Mouse (Mus musculus) ovary, postnatal 10 days (tissue): ENCODE measurements at regions not wholly inside any gene's neighbourhood (a gene's known extent, or its start where the extent isn't known, plus 50 kb on each side); places are given as distances from the start of the nearest gene placed in this dataset.

ENCODE experiments used
- DNase-seq: peaks from one replicate; pipeline ENCODE4 v3.0.0; 2022; ENCODE audit warnings: low spot score

DNA sequence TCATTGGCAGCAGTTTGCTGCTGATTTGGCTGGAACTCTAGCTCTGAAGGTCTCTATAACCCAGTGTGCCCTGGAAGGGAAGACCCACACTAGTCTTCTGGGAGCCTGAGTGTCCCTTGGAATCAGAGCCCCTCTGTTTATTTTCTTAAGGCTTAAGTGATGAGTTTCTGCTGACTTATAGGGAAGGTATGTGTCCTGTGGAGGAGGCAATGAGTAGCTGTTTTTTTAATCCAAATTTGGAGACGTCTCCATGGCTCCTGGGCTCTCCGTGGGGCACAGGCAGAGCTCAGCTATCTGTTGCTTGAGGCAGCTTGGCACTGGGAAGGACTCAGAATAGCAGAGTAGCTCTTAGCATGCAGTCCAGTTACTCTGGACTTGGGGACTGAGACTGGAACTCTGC, 146.4 kb downstream of the Ttc32 start:
- no peak for DNase-seq

DNA sequence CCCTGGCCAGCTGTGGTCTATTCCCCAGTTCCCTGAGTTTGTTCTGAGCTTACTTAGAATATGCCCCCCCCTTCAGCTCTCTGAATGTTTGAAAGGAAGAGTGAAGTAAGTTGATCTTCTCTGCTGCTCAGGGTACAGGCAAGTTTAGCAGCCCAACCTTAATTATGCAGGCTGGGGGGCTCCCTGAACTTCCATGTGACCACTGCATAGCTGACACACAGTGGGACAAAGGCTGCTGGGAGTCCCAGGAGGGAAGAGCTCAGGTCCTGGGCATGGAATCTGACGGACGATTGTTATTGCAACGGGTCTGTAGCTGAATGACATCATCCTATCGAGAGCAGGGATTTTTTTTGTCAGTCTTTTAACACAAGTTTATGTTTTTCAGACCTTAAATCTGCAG, 148.8 kb downstream of the Ttc32 start:
- DNase-seq = no peak

GRCm38 (mm10) chr12:9180677-9181076, 150.9 kb downstream of the Ttc32 start:
- no peak for DNase-seq

DNA sequence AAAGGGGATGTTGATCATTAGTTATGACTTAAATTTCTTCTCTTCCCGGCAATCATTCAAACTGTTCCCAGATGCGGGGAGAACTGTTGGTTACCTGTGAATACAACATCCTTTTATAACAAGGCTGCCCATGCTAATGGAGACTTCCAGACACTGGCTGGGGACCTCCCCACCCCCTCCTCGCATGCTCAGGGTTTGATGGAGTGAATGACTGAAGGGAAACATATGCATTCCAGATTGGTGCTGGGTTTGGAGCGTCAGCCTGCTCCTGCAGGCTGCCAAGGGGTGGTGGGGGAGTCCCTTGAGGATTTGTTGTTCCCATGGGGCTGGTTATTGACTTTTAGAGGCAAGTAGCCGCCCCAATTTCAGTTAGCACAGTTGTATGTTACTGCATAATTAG, 161.9 kb downstream of the Ttc32 start:
- no peak for DNase-seq

DNA sequence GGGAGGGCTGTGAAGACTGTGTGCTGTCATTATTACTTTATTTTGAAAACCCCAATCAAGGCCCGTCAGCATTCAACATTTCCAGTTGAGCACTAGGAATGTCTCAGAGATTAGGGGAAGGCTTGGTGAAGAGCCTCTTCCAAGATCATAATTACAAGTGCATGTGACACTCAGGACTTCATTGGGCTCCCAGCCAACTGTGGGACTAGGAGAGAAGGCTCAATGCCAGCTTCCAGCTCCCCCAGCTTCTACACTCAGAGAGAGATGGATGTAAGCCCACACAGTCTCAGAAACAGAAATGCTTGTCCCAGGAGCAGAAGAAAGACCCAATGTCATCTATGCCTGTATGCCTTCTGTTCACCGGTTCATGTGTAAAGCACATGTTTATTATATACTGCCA, 169.5 kb downstream of the Ttc32 start:
- DNase-seq = no peak

DNA sequence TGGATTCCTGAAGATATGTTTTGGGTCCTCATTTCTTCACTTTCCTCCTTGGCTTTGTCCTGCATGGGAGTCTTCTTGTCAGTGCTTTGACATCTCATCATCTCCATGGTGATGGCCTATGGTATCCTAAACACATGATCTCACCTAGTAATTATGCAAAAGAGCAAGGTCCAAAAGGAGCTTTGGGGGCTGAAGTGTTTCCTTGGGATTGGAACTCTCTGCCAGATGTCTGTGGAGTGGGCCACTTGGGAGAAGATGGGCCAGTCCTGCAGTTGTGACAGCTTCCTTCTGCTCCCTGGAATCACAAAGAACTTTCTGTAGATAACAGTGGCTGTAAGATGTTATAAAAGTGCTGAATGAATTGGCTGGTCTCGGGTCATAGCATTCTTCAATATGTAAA, 182.4 kb downstream of the Ttc32 start:
- no peak for DNase-seq

DNA sequence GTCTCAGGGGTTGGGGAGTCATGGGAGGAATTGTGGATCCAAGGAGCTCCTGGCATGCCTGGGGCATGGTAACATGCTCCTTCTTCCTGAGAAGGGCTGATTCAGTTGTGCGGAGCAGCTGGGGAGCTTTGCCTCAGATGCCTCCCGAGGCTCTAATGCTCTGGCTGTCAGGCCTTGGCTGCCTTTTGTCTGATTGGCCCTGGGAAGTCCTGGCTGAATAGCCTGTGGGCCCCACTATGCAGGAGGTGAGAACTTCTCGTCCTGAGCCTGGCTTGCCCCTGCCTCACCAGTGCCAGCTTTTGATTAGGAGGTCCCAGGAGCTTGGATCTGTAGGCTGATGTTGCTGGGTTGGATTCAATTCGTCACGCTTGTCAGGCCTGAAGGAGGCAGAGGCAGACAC, 195.2 kb downstream of the Ttc32 start:
- no peak for DNase-seq

DNA sequence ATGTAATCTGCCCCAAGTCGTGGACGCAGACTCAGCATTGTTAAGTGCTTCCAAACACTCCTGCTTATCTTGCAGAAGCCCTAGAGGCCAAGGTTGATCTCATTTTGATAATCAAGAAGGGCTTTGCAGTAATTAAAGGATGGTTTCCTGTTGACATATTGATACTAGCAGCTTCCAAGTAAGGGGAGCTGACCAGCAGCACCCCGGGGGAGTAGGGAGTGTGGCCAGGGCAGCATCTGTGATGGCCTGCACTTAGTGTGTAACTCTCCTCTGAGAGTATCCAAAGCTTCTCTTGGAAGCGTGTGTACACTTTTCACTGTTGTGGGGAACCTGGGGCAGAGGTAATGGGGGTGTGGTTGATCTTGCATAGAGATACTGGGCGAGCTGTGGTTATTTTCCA, 198.1 kb downstream of the Ttc32 start:
- DNase-seq = no peak

- no peak for DNase-seq
These were observed 198.7 kb downstream of the Ttc32 start for GRCm38 (mm10) chr12:9228486-9228885.

DNA sequence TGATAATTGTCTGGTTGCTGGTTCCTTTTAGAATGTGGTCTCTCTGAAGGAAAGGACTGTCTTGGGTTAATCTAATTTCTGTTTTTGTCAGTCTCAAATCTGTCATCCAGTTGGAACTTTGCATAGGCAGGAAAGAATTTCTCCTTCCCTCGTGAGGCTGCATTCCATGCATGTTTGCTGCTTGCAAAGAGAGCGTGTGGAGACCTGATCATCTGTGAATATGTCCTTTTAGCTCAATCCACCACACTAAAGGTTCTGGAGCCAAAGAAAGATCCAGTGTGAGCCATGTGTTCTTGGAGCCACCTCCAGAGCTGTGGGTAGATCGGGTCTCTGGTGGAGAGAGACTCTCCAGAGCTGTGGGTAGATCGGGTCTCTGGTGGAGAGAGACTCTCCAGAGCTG, 200.2 kb downstream of the Ttc32 start:
- DNase-seq = no peak

DNA sequence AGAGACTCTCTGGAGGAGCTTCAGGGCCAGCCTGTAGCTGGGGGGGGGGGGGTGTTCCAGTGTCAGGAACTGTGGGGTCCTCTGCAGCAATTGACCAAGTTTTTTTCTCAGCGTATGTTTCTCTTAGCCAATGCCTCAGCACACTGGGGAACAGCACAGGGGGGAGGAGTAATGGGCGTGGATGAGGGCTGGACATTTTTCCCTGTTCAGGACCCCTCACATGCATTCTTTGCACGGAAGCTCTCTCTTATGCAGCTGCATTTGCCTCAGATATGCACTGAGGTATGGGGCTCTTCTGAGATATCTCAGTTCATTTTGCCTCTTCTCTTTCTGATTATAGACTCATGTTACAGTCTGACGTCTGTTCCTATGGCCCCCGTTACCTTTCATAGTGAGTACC, 200.8 kb downstream of the Ttc32 start:
- no peak for DNase-seq

GRCm38 (mm10) chr12:9232431-9232830, 202.6 kb downstream of the Ttc32 start:
- DNase-seq = no peak

DNA sequence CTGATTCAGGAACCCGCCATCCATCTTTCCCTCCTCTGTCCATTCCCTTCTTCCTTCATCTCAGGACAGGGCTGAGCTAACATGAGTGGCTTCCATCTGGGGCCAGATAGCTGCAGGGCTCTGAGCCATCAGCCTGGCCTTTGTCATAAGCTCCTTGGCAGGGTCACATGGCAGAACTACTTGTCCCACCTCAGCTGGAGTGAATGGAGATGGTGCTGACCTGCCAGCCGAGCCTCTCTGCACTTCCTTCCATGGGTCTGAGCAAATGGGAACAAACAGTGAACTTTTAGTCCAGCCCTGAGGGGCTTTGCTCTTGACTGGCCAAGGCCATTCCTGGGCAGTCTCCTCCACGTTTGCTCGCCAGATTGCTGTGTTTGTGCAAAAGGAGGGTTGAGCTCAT, 206.1 kb downstream of the Ttc32 start:
- no peak for DNase-seq

DNA sequence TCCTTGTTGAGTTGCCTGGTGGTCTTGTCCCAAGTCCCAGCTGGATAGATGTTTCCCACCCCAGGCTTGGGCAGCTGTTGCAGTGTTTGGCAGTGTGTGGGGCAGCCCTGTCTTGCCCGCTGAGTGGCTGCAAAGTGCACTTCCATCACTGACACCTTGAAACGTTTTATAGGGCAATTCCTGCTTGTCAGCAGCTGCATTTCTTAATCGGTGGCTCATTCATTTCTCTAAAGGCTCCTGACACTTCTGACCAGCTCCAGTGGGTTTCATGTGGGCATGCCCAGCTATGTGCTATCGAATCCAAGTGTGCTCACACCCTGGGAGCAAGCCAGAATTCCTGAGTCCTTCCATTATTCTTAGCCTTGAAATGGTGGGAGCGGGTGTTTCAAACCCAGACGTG, 207.7 kb downstream of the Ttc32 start:
- no peak for DNase-seq

DNA sequence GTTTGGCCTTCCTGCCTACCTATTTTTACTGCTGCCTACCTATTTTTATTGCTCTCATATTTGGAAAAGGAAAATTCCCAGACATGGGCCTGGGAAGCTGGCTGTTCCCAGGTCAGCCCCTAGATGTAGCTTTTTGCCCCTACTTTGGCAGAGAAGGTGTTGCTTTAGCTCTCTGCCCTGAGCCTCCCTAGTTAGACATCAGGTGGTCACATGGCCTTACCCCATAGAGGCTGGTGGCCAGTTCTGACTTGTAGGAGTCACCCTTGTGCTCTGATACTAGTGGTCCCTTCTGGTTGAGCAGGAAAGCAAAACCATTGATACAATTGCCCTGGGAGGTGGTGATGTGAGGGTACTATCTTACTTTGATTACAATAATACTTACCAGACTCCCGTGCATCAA, 208.2 kb downstream of the Ttc32 start:
- no peak for DNase-seq

DNA sequence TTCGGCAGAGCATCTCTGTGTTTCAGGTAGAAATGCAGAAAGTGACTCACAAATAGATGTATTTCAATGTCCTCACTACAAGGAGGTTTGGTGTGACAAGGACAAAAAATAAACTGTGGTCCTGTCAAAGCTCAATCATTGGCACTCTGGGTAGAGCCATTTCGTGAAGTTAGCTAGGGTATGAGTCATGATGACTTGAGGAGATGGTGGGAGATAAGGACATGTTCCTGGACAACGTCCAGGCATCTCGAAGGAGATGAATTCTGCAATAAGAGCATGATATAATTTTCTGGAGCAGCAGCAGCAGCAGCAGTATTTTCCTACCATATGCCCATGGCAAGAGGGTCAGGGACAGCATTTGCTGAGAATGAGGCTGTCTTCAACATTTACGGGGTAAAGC, 217.7 kb downstream of the Ttc32 start:
- DNase-seq = no peak

- no peak for DNase-seq
These were observed 222.0 kb downstream of the Ttc32 start for GRCm38 (mm10) chr12:9251772-9252171.

DNA sequence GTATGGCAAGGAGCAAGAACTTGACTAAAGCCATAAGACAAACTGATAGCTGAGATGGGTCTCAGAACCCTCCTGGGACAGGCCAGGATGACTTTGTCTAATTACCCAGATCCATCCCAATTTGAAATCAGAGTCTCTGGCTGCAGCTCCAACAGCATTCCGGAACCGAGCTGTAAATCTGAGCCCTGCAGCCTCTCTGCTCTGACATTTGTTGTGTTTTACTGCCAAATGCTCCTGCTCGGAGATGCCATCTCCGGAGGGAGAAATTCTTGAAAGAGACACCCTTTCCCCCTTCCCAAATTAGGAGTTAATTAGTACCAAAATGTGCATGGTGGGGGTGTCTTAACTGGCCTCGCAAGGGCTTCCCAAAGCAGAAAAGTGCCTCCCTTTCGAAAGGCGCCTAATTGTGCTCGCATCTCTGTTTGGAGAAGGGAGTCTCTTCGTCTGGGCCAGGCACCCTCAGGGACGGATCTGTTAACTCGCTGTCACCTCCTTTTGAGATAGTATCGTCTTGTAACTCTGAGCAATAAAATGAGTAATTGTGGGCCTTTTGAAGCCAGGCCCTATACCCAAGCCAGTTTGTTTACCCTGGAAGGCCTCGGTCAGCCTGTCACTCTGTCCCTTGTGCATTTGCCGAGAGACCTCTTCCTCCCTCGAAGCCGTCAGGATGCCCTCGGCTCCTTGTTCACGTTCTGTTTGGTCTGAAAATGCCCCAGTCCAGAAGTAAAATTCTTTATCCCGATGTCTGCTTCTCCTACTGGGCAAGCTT, 223.7 kb downstream of the Ttc32 start:
- no peak for DNase-seq

GRCm38 (mm10) chr12:9254301-9254860, 224.6 kb downstream of the Ttc32 start:
- DNase-seq = no peak

DNA sequence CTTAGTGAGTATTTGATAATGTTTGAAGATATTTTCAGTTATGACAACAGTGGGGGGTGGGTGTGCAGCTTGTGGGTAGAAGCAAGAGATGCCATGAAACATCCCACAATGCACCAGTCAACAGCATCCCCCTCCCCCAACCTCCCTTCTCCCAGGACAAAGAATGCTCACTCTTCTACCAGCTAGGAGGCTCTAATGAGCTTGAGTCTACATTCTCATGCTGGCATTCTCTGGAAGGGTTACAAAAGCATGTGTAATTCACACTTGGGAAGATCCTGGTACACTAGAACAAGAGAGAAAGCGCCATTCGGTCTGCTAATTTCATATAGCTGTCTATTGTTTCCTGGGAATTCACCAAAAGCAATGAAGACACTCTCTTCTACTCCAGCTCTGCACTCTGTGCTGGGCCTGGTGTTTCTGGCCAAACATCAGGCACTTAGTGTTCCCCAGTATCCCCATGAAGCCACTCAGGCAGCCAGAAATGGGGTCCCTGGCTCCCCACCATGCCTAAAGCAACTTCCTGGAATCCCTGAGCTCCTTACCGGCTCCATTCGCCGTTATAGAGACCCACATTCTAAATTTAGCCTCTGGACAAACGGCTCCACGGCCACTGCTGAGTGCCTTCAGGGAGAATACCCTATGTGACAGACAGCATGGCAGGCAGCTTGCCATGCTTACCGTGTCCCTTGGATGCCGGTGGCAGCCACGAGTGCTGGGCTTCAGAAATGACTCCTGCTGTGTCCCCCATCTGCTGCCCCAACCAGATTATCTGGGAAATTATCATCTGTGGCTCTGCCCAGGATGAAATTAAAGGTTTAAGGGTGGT, 226.1 kb downstream of the Ttc32 start:
- no peak for DNase-seq

DNA sequence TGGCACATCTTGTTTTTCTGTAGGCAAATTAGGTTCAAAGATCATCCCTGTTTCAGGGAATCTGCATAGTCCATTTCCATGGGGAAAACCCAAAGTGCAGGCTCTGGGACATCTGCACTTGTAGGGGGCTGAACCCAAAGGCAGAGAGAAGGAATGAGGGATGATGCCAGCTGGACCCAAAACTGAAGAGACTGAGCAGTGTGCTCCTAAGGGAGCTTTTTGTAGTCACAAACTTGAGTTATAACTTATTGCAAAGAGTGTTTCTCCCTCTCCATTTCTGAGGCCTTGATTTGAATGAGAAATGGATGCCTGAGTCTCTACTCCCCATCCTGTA, 226.7 kb downstream of the Ttc32 start:
- DNase-seq = no peak

- no peak for DNase-seq
These were observed 228.4 kb downstream of the Ttc32 start for GRCm38 (mm10) chr12:9258221-9258620.

- no peak for DNase-seq
These were observed 231.9 kb downstream of the Ttc32 start for GRCm38 (mm10) chr12:9261662-9262061.
